ENCODE assay signal across 7 mouse cellular contexts in genomic region chr2:112492431-112492855, GRCm38 (mm10). TPM values are rescaled to one million over a fixed set of nuclear protein-coding genes. Genes with fewer than 3 reads are reported as not detected.
DNase-seq lines count a peak whose midpoint lies in the region; ATAC-seq and TF ChIP-seq lines count a peak whose summit lies in the region.

No protein-coding gene starts in this region.

- H3K27me3 ChIP-seq in embryonic facial prominence, embryonic 10.5 days (replicated peaks; ENCODE audit: low read depth, poor library complexity, severe bottlenecking), result no peaks in the 10 kb centered on the region
- H3K27me3 ChIP-seq in hindbrain, embryonic 14.5 days (ENCODE audit: control insufficient read depth, insufficient read depth, low read length), result no peaks in the 10 kb centered on the region
- no peaks in the 10 kb centered on the region for H3K27me3 ChIP-seq in lung, postnatal 0 days (replicated peaks; ENCODE audit: insufficient read depth, low read length)

- TF ChIP-seq EP300 in lung, postnatal 0 days (IDR thresholded peaks at IDR 0.05), result no peak

- H3K4me1 ChIP-seq in embryonic facial prominence, embryonic 10.5 days, result peaks cover 24% of the 10 kb centered on the region
- H3K4me1 ChIP-seq in hindbrain, embryonic 14.5 days (replicated peaks; ENCODE audit: control insufficient read depth, insufficient read depth, low read length), result peaks cover 12% of the 10 kb centered on the region
- no peaks in the 10 kb centered on the region for H3K4me1 ChIP-seq in lung, postnatal 0 days (ENCODE audit: insufficient read depth, low read depth, low read length)

- peak; percentile 24 for DNase-seq in urinary bladder, postnatal 25 days (ENCODE audit: low spot score)
- DNase-seq in urinary bladder, postnatal 10 days (ENCODE audit: low spot score), result no peak
- no peak for DNase-seq in embryonic facial prominence, embryonic 10.5 days (ENCODE audit: low spot score)
- no peak for DNase-seq in hindbrain, embryonic 14.5 days (ENCODE audit: low spot score)
- peak; percentile 68 for DNase-seq in lung, postnatal 0 days (ENCODE audit: low spot score)
- DNase-seq in right cerebral cortex, postnatal 25 days, result no peak
- DNase-seq in right cerebral cortex, postnatal 36 days (ENCODE audit: low spot score in 2 of 2), result no peak

- 7% methylated on average over 9 of the region's 9 CpGs for WGBS in embryonic facial prominence, embryonic 10.5 days
- WGBS in hindbrain, embryonic 14.5 days, result 8% methylated on average over 9 of the region's 9 CpGs
- WGBS in lung, postnatal 0 days, result 5% methylated on average over 9 of the region's 9 CpGs

- peak; percentile 5; the same call in 1 of the 2 replicates for ATAC-seq in hindbrain, embryonic 14.5 days (ENCODE audit: low FRiP score)
- ATAC-seq in lung, postnatal 0 days, result peak; percentile 18

- peak overlapping the region; percentile 88 for H3K4me3 ChIP-seq in embryonic facial prominence, embryonic 10.5 days
- peak overlapping the region; percentile 82 for H3K4me3 ChIP-seq in hindbrain, embryonic 14.5 days (replicated peaks; ENCODE audit: low read length)
- H3K4me3 ChIP-seq in lung, postnatal 0 days (ENCODE audit: low read depth, low read length), result peak overlapping the region; percentile 80

- peak overlapping the region; percentile 100 for H3K27ac ChIP-seq in embryonic facial prominence, embryonic 10.5 days (replicated peaks)
- H3K27ac ChIP-seq in hindbrain, embryonic 14.5 days, result peak overlapping the region; percentile 96
- H3K27ac ChIP-seq in lung, postnatal 0 days (ENCODE audit: low read length), result peak overlapping the region; percentile 100

- H3K9ac ChIP-seq in hindbrain, embryonic 14.5 days, result peak overlapping the region; percentile 97
- H3K9ac ChIP-seq in lung, postnatal 0 days (replicated peaks; ENCODE audit: low read depth), result peak overlapping the region; percentile 96

- peak overlapping the region; percentile 82 for H3K4me2 ChIP-seq in hindbrain, embryonic 14.5 days (replicated peaks)
- peak overlapping the region; percentile 82 for H3K4me2 ChIP-seq in lung, postnatal 0 days (replicated peaks; ENCODE audit: low read depth, low read length)

- no peak for TF ChIP-seq CTCF in lung, postnatal 0 days (IDR thresholded peaks at IDR 0.05)

- H3K36me3 ChIP-seq in embryonic facial prominence, embryonic 10.5 days (replicated peaks), result no peaks in the 10 kb centered on the region
- no peaks in the 10 kb centered on the region for H3K36me3 ChIP-seq in hindbrain, embryonic 14.5 days (replicated peaks; ENCODE audit: control insufficient read depth, insufficient read depth)
- H3K36me3 ChIP-seq in lung, postnatal 0 days (ENCODE audit: insufficient read depth, low read length), result no peaks in the 10 kb centered on the region

- H3K9me3 ChIP-seq in embryonic facial prominence, embryonic 10.5 days, result no peaks in the 10 kb centered on the region
- no peaks in the 10 kb centered on the region for H3K9me3 ChIP-seq in hindbrain, embryonic 14.5 days (ENCODE audit: control insufficient read depth, low read length)
- no peaks in the 10 kb centered on the region for H3K9me3 ChIP-seq in lung, postnatal 0 days (ENCODE audit: low read length)

RNA-seq across cellular contexts. Expression of gene Aven, which starts 0.3 kb away (rescaled TPM):
- 8.1 TPM in 2 replicates for polyA plus RNA-seq in embryonic facial prominence, embryonic 10.5 days (2016; fragmentation: Nextera tagmentation; extraction: Ambion mirVana)
- polyA plus RNA-seq in hindbrain, embryonic 14.5 days (2014; fragmentation: Nextera tagmentation; extraction: Ambion mirVana), result 3.9 and 6.2 TPM in 2 replicates
- 2.4 and 3.0 TPM in 2 replicates for polyA plus RNA-seq in lung, postnatal 0 days (2015; fragmentation: Nextera tagmentation; extraction: Ambion mirVana)

RNA-seq across cellular contexts. Expression of gene Chrm5, which starts 11.9 kb away (rescaled TPM):
- polyA plus RNA-seq in embryonic facial prominence, embryonic 10.5 days (2016; fragmentation: Nextera tagmentation; extraction: Ambion mirVana), result not detected in 2 replicates
- 1.2 and 1.3 TPM in 2 replicates for polyA plus RNA-seq in hindbrain, embryonic 14.5 days (2014; fragmentation: Nextera tagmentation; extraction: Ambion mirVana)
- not detected in 2 replicates for polyA plus RNA-seq in lung, postnatal 0 days (2015; fragmentation: Nextera tagmentation; extraction: Ambion mirVana)

RNA-seq across cellular contexts. Expression of gene Emc7, which starts 37.6 kb away (rescaled TPM):
- polyA plus RNA-seq in embryonic facial prominence, embryonic 10.5 days (2016; fragmentation: Nextera tagmentation; extraction: Ambion mirVana), result 10.0 and 10.8 TPM in 2 replicates
- 24.0 and 24.6 TPM in 2 replicates for polyA plus RNA-seq in hindbrain, embryonic 14.5 days (2014; fragmentation: Nextera tagmentation; extraction: Ambion mirVana)
- polyA plus RNA-seq in lung, postnatal 0 days (2015; fragmentation: Nextera tagmentation; extraction: Ambion mirVana), result 29.0 and 31.6 TPM in 2 replicates

Comparison
In these comparisons a context has a peak if more than half of its experiments do, and no peak if none do; other contexts are left out.
1. DNase-seq: peak in urinary bladder, postnatal 25 days (single experiment) and lung, postnatal 0 days (single experiment); none in urinary bladder, postnatal 10 days (single experiment), embryonic facial prominence, embryonic 10.5 days (single experiment), hindbrain, embryonic 14.5 days (single experiment), right cerebral cortex, postnatal 25 days (single experiment) and right cerebral cortex, postnatal 36 days (0 of 2).
2. Peak in every context shown above with its lines, with median percentiles within 50 percentile points of each other: H3K27ac ChIP-seq and H3K4me3 ChIP-seq.